Mouse (Mus musculus) cerebellum, adult 11-12 months (tissue): ENCODE data around the gene Sumf1.

Source experiments
- DNase-seq: peaks from one replicate; pipeline ENCODE4 v3.0.0; 2022

Sumf1 gene

DNA sequence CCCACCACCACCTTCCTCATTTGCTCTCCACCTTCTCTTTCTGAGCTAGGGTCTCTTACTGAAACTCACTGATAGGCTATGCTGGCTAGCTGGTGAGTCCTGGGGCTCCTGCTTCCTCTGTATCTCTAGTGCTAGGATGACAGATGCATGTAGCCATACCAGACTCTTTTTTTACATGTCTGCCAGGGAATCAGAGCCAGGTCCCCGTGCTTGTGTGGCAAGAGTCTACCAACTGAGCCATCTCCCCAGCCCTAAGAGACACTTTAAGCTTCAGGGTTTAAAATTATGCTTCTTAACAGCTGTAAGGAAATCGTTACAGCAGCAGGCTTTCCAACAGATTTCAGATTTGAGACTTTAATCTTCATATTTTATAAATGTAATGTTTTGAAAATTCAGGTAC is 111.5 kb downstream of the Sumf1 start:
- DNase-seq = no peak

DNA sequence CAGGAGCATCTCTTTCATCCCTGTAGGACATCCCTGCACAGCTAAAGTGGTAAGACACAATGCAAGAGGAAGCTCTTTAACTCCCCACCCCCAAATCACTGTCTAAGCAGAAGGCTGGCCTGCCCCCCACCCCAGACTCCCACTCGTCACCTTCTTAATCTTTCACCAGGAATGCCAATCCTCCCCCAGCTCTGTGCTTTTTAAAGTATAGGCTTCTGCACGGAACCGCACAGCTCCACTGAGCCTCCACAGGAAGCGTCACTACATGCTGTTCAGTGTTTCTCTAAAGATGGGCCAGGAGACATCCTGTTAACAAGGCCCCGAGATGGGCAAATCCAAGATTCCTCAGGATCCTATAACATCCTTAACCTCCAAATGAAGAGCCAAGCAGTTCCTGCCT is 112.3 kb downstream of the Sumf1 start:
- no peak for DNase-seq

DNA sequence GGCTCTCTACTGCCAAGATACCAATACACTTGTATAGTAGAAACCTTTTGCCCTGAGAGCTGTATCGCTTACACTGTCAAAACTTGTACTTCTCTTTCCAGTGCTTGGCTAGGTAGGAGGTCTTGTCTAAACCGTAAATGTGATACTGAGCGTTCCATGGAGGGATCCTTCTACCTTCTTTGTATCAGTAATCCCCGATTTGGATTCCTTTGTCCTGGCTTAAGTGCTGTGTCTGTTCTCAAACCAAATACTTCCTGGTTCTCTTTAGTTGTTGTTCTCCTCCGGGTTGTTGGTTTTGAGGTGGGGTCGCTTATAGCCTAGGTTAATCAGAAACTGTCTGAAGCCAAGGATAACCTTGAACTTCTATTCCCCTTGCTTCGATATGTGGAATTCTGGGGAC is 114.4 kb downstream of the Sumf1 start:
- no peak for DNase-seq

DNA sequence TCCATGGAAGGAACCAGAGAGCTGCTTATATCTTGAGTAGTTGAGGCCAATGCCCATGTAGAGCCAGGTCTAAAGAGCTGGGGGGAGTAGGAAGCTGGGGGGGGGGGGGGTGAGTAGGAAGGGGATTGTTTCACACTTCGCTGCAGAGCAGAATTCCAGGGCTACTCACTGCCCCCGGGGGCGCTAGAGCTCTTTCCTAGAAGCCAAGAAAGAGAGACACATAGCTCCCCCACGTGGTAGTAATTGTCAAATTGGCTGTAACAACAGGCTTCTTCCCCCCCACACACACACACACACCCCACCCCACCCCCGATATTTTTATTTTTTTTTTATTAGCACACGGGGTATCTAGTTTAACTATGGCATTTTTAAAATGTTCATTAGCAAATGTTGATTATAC is 119.8 kb downstream of the Sumf1 start:
- peak; percentile 89 for DNase-seq

DNA sequence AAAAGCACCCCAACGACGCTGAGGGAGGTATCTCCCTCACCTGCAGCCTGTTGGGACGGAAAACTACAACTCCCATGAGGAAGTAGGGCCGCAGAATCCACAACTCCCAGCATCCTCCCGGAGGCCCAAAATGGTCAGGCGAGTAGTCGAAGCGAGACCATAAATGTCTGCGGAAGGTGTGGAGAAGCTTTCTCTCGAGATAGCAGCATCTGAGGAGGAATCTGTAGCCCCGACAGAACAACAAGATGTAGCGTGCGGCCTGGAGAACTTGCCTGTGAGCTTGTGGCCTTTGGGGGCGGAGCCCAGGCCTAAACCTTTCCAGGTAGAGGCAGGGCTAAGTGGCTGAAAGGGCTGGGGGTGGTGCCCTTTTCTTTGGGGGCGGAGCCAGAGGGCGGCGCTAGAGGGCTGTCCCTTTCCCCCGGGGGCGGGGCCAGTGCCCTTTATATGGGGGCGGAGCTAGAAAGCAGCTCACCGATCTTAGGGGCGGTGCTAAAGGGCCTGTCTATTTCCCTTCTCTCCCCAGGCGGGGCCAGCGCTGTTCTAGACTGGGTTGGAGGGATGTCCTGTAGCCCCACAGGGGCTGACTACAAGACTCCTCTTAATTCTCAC is 120.4 kb downstream of the Sumf1 start, which contains the start of gene Setmar:
TSS of gene Setmar (plus strand) at position 128 of the 609 bp plus-strand sequence.
- DNase-seq = peak; percentile 97

DNA sequence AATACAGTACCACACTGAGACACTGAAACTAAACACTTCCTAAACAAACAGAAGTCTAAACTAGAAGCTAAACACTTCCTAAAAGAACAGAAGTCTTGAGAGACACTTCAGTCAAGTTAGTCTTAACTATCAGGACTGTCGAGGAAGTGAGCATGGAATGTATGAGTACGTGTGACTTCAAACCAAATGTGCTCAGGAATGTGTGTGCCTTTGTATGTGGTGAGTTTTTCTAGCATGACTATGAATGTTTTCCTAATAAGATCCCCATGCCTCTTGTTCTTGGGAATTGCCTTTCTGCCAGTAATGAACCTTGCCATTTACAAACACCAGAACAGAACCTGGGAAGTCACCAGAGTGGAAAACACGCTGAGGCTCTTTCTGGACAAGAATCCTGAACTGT is 124.3 kb downstream of the Sumf1 start:
- no peak for DNase-seq

DNA sequence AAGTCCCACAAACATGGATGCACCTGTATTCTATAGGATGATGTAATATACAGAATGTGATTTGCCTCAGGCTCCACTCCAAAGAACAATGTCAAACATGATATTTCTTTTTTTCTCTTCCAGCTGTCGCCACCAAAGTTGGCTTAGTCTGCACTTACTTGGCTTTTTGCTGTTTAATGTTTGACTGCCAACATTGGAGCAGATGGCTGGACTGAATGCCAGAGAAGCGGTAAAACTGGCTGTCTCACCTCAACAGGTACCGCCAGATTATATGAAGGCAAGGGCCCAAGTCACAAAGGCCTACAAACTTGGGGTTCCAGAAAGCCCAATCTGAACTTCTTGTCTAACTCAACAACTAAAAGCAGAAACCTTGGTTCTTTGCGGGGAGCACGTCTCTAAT is 127.3 kb downstream of the Sumf1 start:
- no peak for DNase-seq

DNA sequence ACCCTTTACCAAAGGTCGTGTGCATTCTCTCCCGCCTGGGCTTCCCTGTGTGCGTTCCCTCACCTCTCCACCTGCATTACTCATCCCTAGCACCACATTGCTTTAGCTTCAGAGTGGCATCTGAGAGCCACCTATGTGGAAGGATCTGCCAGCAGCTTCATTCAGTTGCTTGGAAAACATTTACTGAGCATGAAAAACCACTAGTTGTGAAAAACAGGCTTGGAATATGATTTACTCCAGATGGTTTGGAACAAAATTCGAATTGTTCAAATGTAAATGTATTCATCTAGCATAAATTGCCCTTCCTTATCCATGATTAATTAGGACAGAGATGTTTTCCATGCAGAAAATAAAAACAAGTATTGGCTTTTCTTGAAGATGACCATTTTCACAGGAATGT is 128.0 kb downstream of the Sumf1 start:
- DNase-seq = no peak
